Mouse (Mus musculus) kidney, adult 2 months (tissue): ENCODE data around the gene Dmtf1.

Experiments
- CTCF ChIP-seq: fragments of 200-500 bp; conservative IDR thresholded peaks from 2 replicates; pipeline ENCODE4 v1.5.1; 2011; ENCODE audit warnings: low read depth, mild to moderate bottlenecking, control low read depth, low read length, moderate library complexity, mixed read lengths; ENCODE audit not compliant: insufficient read depth, insufficient read length
- POLR2A ChIP-seq: fragments of 200-500 bp; IDR thresholded peaks from one replicate; pipeline ENCODE4 v1.6.1; 2011; ENCODE audit warnings: low read depth, low read length, control low read depth

DNA sequence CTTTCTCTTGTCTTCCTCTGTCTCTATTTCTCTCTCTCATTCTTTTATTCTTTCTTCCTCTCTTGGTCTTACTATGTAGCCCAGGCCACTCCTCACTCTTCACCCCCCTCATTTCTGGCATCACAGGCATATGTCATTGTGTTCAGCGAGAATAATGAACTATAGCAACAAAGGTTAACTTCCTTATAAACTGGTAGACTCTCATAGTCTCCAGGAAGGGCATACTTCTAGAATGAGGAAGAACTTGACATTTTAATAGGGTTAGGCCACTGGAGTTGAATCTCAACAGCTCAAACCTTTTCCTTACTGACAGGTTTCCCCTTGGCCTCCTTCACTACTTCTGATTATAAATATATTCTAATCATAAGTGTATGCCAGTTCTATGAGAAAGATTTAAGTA lies 24.9 kb upstream of the Dmtf1 start:
- TF ChIP-seq POLR2A, result no peak
- TF ChIP-seq CTCF, result no peak
